Mouse (Mus musculus): ENCODE results near the gene Eif3d. TPM values are rescaled to one million over a fixed set of nuclear protein-coding genes. Genes with fewer than 3 reads are reported as not detected.
A peak's percentile ranks its signal among the peaks of the same experiment; 100 is the strongest.

Gene Eif3d
- polyA plus RNA-seq, 1 experiment from 2014 or later: 120 TPM

DNA sequence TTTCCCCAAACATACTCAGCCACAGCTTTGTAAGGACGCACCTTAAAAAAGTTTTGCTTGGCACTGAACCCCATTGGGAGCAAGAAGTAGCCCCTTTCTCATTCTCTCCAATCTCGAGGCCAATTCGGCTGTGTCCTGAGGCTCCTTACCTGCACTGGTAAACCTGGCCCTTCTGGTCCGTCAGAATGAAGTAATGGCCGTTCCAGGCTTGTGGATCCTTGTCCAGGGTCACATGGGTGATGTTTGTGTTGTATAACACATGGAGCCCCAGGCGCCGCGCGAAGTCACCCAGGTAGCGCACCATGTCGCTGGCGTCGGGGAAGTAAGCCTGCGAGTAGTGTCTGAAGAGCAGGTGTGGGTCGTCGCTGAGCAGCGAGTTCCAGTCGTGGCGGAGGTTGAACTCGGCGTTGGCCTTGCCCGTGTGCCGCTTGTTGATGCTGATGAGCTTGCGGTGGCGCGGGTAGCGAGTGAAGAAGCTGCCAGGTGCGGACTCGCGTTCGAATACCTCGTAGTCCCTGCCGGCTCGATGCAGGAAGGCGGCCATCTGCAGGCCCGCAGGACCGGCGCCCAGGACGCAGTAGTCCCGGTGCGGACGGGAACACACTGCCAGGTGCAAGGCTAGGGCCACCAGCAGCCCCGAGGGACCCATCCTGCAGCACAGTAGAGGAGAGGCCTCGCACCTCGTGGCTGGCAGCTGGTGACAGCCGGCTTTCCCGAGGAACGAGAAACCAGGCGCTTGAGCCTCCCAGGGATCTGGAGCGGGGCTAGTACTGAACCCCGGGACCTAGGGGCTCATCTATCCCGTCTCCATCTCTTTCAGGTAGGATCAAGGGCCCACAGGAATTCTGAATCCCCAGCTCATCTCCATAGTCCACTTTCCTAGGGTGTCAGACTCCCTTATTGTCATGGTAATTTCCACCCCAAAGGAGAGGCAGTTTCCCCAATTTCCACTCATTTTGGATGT is 14.9 kb downstream of the Eif3d start:
- Histone ChIP-seq H3K36me3 (ENCODE audit: insufficient read depth, low read length) (peaks cover 24% of the 10 kb centered on the region), H3K27me3 (ENCODE audit: insufficient read depth, low read length) (no peaks in the 10 kb centered on the region), H3K4me1 (replicated peaks; ENCODE audit: insufficient read depth, low read length) (peaks cover 9% of the 10 kb centered on the region), H3K9ac (ENCODE audit: low read depth, low read length) (0 out of 2 replicates have a peak overlapping the region, but pooled peaks have one; percentile 18), H3K9me3 (replicated peaks; ENCODE audit: low read length) (no peaks in the 10 kb centered on the region), H3K4me3 (replicated peaks; ENCODE audit: low read depth, low read length) (peak overlapping the region; percentile 32), H3K4me2 (ENCODE audit: low read length) (peak overlapping the region; percentile 58), H3K27ac (no peak overlapping the region)
- TF ChIP-seq CTCF (IDR thresholded peaks at IDR 0.05; ENCODE audit: low read depth): no peak
- 0 out of 2 replicates have a peak, but pooled peaks have one; percentile 22 for ATAC-seq (replicated peaks; ENCODE audit: low FRiP score, low read depth)
- no peak for DNase-seq (ENCODE audit: low spot score)
- WGBS: 8% methylated on average over 52 of the region's 52 CpGs

DNA sequence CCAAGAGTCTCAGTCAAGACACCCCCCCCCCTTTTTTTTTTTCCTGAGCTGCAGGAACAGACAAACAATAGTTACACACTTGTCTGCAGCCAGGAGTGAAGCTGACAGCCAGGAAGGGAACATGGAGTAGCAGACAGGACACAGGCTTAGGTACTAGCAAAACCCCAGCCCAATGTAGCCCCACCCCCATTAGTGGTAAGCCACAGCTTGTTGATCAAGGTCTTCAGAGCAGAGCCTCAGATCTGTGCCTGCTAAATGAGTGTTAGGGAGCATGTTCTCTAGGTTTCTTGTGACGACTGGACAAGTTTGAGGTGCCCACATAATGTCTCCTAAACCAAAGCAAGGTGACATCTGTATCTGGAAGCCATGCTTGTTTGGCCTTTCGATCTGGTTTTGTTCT is 16.3 kb downstream of the Eif3d start:
- no peak overlapping the region for H3K4me3 ChIP-seq (replicated peaks; ENCODE audit: low read depth, low read length)
- ATAC-seq (replicated peaks; ENCODE audit: low FRiP score, low read depth) (no peak), DNase-seq (ENCODE audit: low spot score) (no peak)
- H3K27ac ChIP-seq: no peak overlapping the region
- no peaks in the 10 kb centered on the region for H3K9me3 ChIP-seq (replicated peaks; ENCODE audit: low read length)
- H3K9ac ChIP-seq (ENCODE audit: low read depth, low read length): no peak overlapping the region
- H3K27me3 ChIP-seq (ENCODE audit: insufficient read depth, low read length): no peaks in the 10 kb centered on the region
- peaks cover 9% of the 10 kb centered on the region for H3K4me1 ChIP-seq (replicated peaks; ENCODE audit: insufficient read depth, low read length)
- no peak overlapping the region for H3K4me2 ChIP-seq (ENCODE audit: low read length)
- H3K36me3 ChIP-seq (ENCODE audit: insufficient read depth, low read length): peaks cover 10% of the 10 kb centered on the region
- TF ChIP-seq CTCF (IDR thresholded peaks at IDR 0.05; ENCODE audit: low read depth): no peak
- WGBS: 89% methylated on average over 2 of the region's 2 CpGs

- no peak for TF ChIP-seq CTCF (IDR thresholded peaks at IDR 0.05; ENCODE audit: low read depth)
- Histone ChIP-seq H3K4me1 (replicated peaks; ENCODE audit: insufficient read depth, low read length) (peaks cover 9% of the 10 kb centered on the region), H3K27me3 (ENCODE audit: insufficient read depth, low read length) (no peaks in the 10 kb centered on the region), H3K27ac (no peak overlapping the region), H3K4me2 (ENCODE audit: low read length) (no peak overlapping the region), H3K9me3 (replicated peaks; ENCODE audit: low read length) (no peaks in the 10 kb centered on the region), H3K4me3 (replicated peaks; ENCODE audit: low read depth, low read length) (no peak overlapping the region), H3K9ac (ENCODE audit: low read depth, low read length) (no peak overlapping the region), H3K36me3 (ENCODE audit: insufficient read depth, low read length) (no peaks in the 10 kb centered on the region)
- 88% methylated on average over 3 of the region's 3 CpGs for WGBS
- no peak for ATAC-seq (replicated peaks; ENCODE audit: low FRiP score, low read depth)
- DNase-seq (ENCODE audit: low spot score): no peak
Observed at GRCm38 (mm10) chr15:77952921-77953320, 17.7 kb downstream of the Eif3d start.

- no peak overlapping the region for H3K9ac ChIP-seq (ENCODE audit: low read depth, low read length)
- no peak overlapping the region for H3K4me2 ChIP-seq (ENCODE audit: low read length)
- no peak overlapping the region for H3K27ac ChIP-seq
- no peaks in the 10 kb centered on the region for H3K4me1 ChIP-seq (replicated peaks; ENCODE audit: insufficient read depth, low read length)
- H3K36me3 ChIP-seq (ENCODE audit: insufficient read depth, low read length): no peaks in the 10 kb centered on the region
- H3K4me3 ChIP-seq (replicated peaks; ENCODE audit: low read depth, low read length): no peak overlapping the region
- H3K27me3 ChIP-seq (ENCODE audit: insufficient read depth, low read length): no peaks in the 10 kb centered on the region
- H3K9me3 ChIP-seq (replicated peaks; ENCODE audit: low read length): no peaks in the 10 kb centered on the region
- no peak for ATAC-seq (replicated peaks; ENCODE audit: low FRiP score, low read depth)
- TF ChIP-seq CTCF (IDR thresholded peaks at IDR 0.05; ENCODE audit: low read depth): no peak
- WGBS: 76% methylated on average over 7 of the region's 7 CpGs
- DNase-seq (ENCODE audit: low spot score): no peak
Observed at GRCm38 (mm10) chr15:77949061-77949460, 21.6 kb downstream of the Eif3d start.

- no peaks in the 10 kb centered on the region for H3K9me3 ChIP-seq (replicated peaks; ENCODE audit: low read length)
- TF ChIP-seq CTCF (IDR thresholded peaks at IDR 0.05; ENCODE audit: low read depth): no peak
- 83% methylated on average over 4 of the region's 4 CpGs for WGBS
- no peak for DNase-seq (ENCODE audit: low spot score)
- no peak for ATAC-seq (replicated peaks; ENCODE audit: low FRiP score, low read depth)
- no peak overlapping the region for H3K4me2 ChIP-seq (ENCODE audit: low read length)
- no peak overlapping the region for H3K4me3 ChIP-seq (replicated peaks; ENCODE audit: low read depth, low read length)
- H3K9ac ChIP-seq (ENCODE audit: low read depth, low read length): no peak overlapping the region
- H3K4me1 ChIP-seq (replicated peaks; ENCODE audit: insufficient read depth, low read length): no peaks in the 10 kb centered on the region
- no peaks in the 10 kb centered on the region for H3K27me3 ChIP-seq (ENCODE audit: insufficient read depth, low read length)
- no peaks in the 10 kb centered on the region for H3K36me3 ChIP-seq (ENCODE audit: insufficient read depth, low read length)
- H3K27ac ChIP-seq: no peak overlapping the region
Observed at GRCm38 (mm10) chr15:77945711-77946110, 24.9 kb downstream of the Eif3d start.

DNA sequence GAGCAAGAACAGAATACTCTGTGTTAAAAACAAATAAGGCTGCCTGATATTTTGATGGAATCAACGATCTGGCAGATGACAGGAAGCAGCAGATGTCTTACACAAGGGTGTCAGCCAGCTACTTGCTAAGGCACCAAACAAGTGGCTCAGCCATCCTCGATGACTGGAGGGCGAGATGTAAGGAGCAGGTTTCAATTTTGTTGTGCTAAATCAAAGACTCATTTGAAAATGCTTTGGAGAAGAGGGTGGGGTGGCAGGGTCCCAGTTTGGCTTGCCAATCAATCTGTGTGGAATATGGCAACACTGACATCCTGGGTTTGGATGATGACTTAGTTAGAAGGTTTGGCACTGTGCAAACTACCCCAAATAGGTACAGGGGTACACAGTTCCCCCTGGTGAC is 29.1 kb downstream of the Eif3d start:
- ATAC-seq (replicated peaks; ENCODE audit: low FRiP score, low read depth) (no peak), DNase-seq (ENCODE audit: low spot score) (no peak)
- Histone ChIP-seq H3K36me3 (ENCODE audit: insufficient read depth, low read length) (no peaks in the 10 kb centered on the region), H3K4me2 (ENCODE audit: low read length) (no peak overlapping the region), H3K4me1 (replicated peaks; ENCODE audit: insufficient read depth, low read length) (no peaks in the 10 kb centered on the region), H3K27me3 (ENCODE audit: insufficient read depth, low read length) (no peaks in the 10 kb centered on the region), H3K4me3 (replicated peaks; ENCODE audit: low read depth, low read length) (no peak overlapping the region), H3K27ac (no peak overlapping the region), H3K9ac (ENCODE audit: low read depth, low read length) (no peak overlapping the region), H3K9me3 (replicated peaks; ENCODE audit: low read length) (no peaks in the 10 kb centered on the region)
- 84% methylated on average over 3 of the region's 3 CpGs for WGBS
- TF ChIP-seq CTCF (IDR thresholded peaks at IDR 0.05; ENCODE audit: low read depth): no peak

Measured in kidney, postnatal 0 days (tissue).